Mouse (Mus musculus): ENCODE measurements around the gene Gm20388.

The Gm20388 gene

GRCm38 (mm10) chr8:122155964-122156363, 2245.3 kb downstream of the Gm20388 start:
- no peak for DNase-seq (ENCODE audit: low spot score)

DNA sequence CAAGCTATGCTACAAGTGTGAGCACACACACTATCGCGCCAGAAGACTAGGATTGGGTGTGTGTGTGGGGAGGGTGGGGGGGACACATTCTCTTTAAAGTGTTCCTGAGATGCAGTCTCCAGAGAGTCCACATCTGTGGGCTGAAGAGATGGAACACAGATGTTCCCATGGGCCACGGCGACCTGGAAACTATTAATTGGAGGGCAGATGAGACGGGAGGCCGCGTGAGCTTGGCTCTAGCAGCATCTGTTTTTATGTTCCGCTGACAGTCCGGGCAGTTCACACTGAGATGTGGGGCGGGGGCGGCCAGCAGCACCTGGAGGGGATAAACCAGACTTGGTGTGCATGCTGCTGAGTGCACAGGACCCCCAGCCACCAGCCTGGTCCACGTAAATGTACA, 2247.0 kb downstream of the Gm20388 start:
- DNase-seq (ENCODE audit: low spot score): no peak

- DNase-seq (ENCODE audit: low spot score): no peak
Measured at GRCm38 (mm10) chr8:122160165-122160564, 2249.5 kb downstream of the Gm20388 start.

GRCm38 (mm10) chr8:122162992-122163391, 2252.4 kb downstream of the Gm20388 start:
- peak; percentile 89 for DNase-seq (ENCODE audit: low spot score)

DNA sequence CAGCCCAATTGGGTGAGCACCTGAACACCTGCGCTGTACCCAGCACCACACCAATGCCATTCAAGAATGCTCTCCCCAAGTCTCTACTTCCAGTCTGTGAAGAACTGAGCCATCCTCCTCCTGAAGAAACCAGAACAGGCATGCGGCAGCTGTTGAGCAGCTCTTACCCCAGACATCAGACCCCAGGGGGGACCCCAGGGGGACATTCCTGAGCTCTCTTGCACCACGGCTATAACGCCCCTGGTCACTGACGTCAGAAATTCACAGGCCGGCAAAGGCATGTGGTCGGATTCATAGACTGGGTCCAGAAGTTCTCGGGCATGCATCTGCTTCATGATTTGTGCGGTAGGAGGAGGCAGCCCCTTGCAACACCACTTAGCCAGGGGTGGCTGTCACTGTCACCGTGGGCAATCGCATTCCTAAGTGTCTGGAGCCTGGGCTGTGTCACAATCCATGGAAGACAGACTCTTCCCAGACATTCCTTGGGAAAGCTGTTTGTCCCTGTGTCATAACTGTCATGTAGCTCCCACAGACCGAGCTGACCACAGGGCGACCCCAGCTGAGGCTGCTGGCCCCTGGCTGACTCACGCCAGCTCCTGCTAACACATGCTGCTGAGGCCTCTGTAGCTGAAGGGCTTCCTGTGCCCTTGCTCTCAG, 2256.7 kb downstream of the Gm20388 start:
- DNase-seq (ENCODE audit: low spot score): no peak

DNA sequence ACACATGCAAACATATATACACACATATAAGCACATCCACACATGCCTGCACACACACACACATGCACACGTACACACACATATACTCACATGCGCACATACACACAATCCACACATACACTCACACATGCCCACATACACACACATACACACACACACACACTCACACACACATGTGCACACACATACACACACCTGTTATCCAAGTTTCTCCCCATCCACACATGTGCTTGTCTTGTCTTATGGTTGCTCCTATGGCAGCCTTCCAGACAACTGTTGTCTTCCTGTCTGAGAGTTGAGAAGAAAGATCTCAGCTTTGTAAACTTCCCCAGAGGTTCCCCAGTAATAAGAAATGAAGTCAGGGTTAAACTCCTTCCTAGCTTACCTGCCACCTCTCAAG, 2258.8 kb downstream of the Gm20388 start:
- DNase-seq (ENCODE audit: low spot score): no peak

DNA sequence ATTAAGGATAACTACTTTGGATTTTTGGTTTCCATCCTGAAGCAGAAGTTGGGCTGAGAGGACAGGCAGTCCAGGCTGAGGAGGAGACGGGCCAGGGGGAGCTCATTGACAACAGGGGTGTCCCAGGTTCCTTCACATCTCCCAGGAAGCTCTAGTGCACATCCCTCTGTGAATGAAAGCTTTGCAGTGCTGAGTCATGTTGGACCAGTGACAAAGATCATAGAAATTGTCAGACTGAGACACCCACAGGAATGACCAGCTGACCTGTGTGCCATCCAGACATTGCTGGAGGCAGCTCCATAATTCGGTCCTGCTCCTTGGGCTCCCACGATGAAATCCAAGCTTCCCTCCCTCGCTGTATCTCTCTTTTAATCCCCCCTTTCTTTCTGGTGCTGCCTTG, 2261.2 kb downstream of the Gm20388 start:
- no peak for DNase-seq (ENCODE audit: low spot score)

DNA sequence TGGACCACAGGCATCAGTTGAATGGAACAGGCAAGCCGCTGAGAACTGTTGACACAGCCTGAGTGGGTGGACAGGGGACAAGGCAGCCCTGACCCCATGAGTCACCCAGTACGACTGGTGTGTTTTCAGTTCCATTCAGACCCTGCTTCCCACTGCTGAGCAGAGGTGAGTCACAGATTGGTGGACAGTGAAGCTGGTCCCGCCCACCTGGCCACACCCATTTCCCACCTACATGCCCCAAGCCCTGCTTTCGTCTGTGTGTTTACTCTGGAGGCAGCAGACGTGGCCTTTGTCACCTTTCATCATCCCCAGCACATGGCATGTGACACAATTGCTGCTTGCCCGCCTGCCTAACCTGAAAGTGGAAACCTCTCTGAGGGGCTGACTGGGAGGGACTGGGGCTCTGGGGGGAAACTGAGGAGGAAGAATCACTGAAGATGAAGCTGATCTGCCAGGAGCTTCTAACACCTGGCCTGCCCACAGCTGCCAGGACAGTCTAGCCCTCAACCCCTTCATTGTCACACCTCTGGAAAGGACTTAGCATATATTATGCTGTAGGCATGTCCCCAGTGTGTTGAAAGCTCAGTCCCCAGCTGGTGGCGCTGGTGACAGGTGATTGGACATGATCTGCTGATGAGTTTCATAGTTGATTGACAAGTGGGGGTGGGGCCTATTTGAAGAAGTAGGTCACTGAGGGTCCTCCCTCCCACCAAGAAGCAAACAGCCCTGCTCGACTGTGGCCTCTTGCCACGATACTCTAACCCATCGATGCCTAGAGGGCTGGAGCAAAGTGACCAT, 2263.7 kb downstream of the Gm20388 start:
- peak; percentile 42 for DNase-seq (ENCODE audit: low spot score)

DNA sequence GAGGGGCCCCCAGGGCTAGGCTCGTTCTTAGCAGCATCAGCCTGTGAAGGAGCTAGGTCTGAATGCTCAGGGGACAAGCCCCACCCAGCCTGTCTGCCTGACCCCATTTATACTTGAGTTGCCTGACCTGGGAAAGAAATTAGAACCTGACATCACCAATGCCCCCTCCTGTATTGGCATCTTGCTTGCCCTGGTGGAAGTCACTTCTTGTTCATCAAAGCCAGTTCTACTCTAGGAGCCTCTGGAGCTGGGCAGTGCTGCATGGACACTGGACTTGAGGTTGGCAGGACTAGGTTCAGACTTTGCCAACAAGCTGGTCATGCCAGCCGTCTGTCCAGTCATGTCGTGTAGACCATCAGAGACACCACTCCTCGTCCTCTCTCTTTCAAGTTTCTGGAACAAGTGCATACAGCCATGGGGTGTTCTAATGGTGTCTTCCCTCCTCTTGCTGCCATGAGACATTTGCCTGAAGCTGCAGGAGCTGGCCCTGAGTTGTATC, 2267.8 kb downstream of the Gm20388 start:
- DNase-seq (ENCODE audit: low spot score): no peak

GRCm38 (mm10) chr8:122179354-122179753, 2268.7 kb downstream of the Gm20388 start:
- DNase-seq (ENCODE audit: low spot score): no peak

GRCm38 (mm10) chr8:122180116-122180515, 2269.5 kb downstream of the Gm20388 start:
- DNase-seq (ENCODE audit: low spot score): no peak

GRCm38 (mm10) chr8:122181414-122181813, 2270.8 kb downstream of the Gm20388 start:
- no peak for DNase-seq (ENCODE audit: low spot score)

- peak; percentile 21 for DNase-seq (ENCODE audit: low spot score)
Measured at GRCm38 (mm10) chr8:122181991-122182390, 2271.3 kb downstream of the Gm20388 start.

GRCm38 (mm10) chr8:122186363-122186974, 2275.8 kb downstream of the Gm20388 start:
- no peak for DNase-seq (ENCODE audit: low spot score)

- no peak for DNase-seq (ENCODE audit: low spot score)
Measured at GRCm38 (mm10) chr8:122187271-122187670, 2276.6 kb downstream of the Gm20388 start.

- DNase-seq (ENCODE audit: low spot score): no peak
Measured at GRCm38 (mm10) chr8:122190349-122191053, 2279.9 kb downstream of the Gm20388 start.

GRCm38 (mm10) chr8:122191054-122191376, 2280.4 kb downstream of the Gm20388 start:
- DNase-seq (ENCODE audit: low spot score): no peak

DNA sequence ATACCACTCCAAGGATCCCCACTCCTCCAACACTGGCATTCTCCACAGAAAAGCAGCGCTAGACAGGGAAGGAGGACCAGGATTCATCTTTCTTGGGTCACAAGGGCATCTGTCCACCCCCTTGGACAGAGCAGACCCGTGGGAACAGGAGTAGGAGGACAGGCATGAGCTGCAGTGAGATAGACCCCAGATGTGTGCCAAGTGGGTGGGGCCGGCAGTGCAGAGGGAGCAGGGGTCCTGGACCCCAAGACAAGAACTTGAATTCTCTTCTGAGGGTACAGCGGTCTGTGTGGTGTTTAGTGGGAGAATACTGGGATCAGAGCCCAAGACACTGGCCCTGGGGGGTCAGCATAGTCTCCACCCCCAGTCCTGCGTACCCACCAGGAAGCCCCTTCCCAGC, 2282.1 kb downstream of the Gm20388 start:
- DNase-seq (ENCODE audit: low spot score): no peak

GRCm38 (mm10) chr8:122193521-122193920, 2282.9 kb downstream of the Gm20388 start:
- DNase-seq (ENCODE audit: low spot score): no peak

DNA sequence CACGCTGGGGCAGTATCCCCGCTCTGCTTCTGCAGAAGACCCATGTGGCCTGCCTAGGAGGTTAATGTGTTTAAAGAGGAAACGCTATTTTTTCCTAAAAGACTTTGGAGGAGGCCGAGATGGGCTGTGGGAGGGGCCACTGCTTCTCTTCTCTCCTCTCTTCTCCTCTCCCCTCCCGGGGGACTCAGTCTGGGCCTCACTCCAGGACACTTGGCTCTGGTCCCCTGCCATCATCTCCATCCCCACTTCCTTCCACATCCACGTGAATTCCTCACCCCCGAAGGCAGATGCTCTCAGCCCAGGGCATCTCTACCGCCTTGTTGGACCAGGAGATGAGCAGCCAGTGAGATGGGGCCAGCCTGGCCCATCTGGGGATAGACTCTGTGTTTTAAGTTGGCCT, 2283.8 kb downstream of the Gm20388 start:
- DNase-seq (ENCODE audit: low spot score): no peak

- no peak for DNase-seq (ENCODE audit: low spot score)
Measured at GRCm38 (mm10) chr8:122197342-122197741, 2286.7 kb downstream of the Gm20388 start.

DNA sequence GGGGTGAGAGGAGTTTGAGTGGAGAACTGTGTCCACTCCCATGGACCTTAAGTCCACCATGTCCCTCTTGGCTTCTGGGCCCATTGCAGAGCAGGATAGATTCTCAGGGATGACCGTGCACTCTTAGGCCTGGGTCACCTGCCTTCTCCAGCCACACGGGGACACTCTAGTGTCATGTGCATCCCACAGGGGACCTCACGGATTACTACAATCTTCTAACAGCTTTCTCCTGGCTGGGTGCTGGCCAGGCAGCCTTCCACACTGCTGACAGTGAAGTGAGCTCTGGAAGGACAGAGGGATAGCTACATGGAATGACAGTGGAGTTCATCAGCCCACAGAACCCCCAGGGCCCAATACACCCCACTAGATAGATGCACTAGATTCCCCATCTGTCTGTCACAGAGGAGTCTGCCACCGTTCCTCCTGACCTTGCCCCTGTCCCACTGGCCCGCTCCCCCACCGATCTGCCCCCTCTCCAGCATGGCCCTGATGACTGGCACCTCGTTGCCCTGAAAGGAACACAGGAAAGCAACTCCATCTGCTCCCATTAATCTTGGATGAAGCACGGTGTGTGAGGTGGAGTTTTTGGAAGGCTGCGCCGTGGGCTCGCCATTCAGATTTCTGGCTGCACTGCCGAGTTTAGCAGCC, 2287.9 kb downstream of the Gm20388 start:
- no peak for DNase-seq (ENCODE audit: low spot score)

Measured in urinary bladder, postnatal 25 days (tissue).